Mouse (Mus musculus): ENCODE measurements around the gene Smyd3.
A peak's percentile ranks its signal among the peaks of the same experiment; 100 is the strongest.
"Not testable (repeated sequence)": the region's sequence is repeated elsewhere in the genome, so short reads cannot be mapped to it uniquely, and the experiment has no call there.

Smyd3 gene

DNA sequence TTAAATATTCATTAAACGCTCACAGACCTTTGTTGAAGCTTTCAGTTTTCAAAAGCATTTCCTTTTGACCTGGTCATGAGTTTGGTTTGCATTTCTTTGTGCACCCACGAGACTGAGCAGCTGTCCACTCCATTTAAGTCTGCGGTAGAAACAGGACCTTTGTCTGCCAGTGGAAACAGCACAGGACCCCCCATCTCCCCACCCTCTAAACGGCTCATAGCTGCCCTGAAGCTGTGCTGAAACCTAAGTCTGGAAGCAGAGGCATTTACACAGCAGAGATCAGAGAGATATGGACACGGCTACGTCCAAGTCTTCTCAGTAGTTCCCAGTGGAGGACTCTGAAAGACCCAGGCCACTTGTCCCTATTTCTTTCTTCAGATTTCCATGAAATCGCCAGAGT lies 305.5 kb downstream of the Smyd3 start:
- no peak for DNase-seq

GRCm38 (mm10) chr1:179211313-179211712 lies 306.5 kb downstream of the Smyd3 start:
- peak in 1 of 2 experiments; percentile 21 for DNase-seq

DNA sequence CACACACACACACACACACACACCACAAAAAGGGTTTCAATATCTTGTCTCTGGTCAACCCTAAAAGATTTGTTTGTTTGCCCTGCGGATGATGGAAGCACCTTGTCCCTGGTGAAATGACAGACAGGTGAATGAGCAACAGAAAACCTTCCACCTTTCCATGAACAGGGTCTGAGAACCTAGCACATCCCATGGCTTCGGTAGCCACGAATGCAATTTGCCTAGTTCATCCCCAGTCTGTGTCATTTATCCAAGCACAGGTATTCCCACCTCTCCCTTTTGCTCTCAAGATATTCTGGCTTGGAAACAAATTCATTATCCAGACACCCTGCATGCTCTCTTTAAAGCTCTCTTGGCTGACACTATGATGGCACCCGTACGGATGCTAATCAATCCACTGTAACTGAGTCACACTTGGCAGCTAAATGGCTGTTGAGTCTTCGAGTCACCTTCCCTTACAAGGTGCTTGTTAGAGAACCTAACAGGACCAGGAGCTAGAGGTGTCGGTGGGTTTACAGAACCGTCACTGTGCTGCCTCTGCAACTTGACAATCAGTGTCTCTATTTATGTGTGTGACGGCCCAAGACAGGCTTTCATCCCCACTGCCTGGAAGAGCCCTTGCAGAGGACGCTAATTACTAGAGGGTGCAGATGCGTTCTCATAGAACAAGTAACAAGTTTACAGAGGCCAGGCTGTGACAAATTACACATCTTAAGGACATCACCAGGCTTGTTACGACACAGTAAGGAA lies 309.8 kb downstream of the Smyd3 start:
- DNase-seq = no peak

DNA sequence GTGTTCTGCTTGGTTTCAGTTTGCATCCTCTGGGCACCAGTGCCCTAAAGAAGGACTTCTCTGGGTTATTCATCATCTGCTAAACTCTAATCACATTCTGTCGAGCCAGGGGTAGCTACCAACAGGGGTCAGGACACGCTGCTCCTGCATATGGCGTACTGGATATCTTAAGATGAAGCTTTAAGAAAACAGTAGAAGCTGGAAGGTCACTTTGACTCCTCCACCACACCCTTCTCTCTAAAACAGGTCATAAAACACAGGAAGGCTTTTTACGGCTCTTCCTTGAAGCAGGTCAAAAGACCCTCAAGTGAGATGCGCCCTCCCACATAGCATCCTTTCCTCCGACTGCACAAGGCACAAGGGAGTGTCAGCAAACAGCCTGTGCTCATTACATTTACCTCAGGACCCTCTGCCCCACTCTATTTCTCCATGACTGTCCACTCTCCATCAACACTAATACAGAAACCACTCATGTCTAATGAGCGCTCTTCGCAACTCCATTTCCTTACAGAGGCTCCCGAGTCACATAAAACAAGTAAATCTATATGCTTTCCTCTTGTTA lies 310.6 kb downstream of the Smyd3 start:
- no peak for DNase-seq

DNA sequence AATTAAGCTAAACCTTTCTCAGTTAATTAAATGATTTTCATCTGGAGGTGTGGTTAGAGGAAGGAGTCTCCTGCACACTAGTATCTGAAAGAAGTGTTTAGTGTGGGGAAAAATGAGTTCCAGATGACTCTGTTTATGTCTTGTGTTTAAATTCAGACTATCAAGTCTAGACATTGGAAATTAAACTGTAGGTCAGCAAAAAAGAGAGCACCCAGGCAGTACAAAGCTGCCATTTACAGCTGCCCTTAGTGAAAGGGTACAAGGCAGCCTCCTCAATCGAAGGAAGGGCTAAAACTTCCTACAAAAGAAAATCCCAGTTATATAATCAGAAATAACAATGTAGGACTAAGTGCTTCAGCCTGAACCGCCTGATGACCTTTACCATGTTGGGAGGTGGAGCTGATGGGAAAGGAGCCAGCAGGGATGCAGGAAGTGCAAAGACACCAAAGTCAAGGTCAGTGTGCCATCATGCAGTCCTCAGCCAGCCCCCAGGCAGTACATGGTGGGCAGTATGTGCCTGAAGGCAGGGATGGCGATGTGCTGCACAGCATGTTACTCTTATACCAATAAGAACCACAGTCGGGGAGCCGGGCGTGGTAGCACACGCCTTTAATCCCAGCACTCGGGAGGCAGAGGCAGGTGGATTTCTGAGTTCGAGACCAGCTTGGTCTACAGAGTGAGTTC lies 319.2 kb downstream of the Smyd3 start:
- DNase-seq = no peak

DNA sequence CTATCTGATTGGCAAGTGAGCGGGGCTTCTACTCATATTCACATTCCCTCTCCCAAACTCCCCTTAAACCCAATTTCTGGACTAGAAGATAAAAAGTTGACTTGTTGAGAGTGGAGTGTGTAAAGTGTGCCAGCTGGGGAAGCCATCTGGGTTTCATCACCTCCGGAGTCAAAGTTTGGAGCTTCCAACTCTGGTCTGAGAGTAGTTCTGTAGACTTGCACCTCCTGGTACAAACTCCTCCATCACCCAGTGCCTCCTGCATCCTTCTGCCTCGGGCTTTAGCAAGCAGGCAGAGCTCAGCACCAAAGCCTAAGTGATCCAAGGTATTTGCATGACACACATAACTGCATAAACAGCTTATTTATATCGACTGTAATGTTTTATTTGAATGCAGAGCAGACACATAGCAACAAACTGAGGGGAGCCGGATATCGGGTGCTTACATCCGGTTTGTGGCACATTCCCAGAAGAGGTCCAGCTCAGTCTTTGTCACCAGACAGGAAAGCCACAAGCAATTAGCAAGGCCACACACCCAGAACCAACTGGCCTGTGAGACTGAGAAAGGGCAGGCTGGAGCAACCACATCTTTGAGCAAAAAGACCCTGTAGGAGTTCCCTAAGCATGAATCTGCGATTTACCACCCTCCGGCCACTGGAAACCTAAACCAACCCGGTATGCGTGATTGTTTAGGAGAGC lies 319.9 kb downstream of the Smyd3 start:
- no peak for DNase-seq

DNA sequence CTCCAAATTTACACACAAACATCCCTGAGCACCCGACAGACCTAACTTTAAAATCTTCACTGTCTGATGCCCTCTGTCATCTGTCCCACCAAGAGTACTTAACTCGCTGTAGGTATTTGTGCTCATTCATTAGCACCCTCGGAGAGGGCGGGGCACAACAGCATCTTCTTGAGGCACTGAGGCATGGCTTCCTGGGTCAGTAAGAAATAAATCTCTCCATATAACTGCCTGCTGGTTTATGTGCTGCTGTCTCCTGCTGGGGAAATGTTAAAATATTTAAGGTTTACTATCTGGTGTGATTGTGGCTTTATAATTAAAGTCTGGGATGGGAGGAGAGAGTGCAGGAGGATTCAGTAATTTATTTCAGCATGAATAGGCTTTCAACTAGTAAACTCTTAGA lies 320.7 kb downstream of the Smyd3 start:
- DNase-seq = no peak

GRCm38 (mm10) chr1:179196422-179196821 lies 321.4 kb downstream of the Smyd3 start:
- DNase-seq = peak in 1 of 2 experiments; percentile 18

- no peak for DNase-seq
Observed at GRCm38 (mm10) chr1:179192781-179193180, 325.1 kb downstream of the Smyd3 start.

DNA sequence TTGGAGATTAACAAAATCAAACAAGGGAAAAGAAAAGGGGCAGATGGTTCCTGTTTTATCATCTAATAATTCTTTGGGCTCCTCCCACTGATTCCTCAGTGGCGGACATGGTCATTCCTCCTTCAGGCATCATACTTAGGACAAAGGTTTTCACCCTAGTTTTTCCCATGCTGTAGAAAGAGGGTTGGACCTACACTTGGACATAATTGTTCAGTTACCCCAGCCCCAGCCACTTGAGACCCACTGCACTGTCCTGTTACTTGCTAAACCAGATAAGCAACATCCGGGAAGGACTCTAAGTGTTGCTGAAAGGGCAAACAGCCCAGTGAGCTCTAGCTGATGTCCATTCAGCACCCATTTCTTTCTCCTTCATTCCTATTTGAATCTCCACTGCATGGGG lies 327.0 kb downstream of the Smyd3 start:
- no peak for DNase-seq

DNA sequence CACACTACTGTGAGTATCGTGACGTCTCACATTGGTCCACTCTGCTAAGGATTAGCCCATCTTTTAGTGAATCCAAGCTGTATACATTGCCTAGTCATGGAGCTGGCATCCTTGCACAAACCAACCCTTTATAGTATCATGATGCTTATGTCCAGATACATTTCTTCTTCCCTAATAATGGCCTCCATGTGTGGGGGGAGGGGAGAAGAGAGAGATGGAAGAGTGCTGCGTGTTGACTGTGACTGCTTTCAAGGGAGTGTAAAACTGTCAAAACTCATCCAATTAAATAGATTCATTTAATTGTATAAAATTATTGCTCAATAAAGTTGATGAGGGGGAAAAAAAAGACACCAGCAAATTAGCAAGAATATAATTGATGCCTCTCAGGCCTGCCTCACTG lies 330.7 kb downstream of the Smyd3 start:
- no peak for DNase-seq

- DNase-seq = no peak
Observed at GRCm38 (mm10) chr1:179184631-179185030, 333.2 kb downstream of the Smyd3 start.

- no peak for DNase-seq
Observed at GRCm38 (mm10) chr1:179183499-179183898, 334.3 kb downstream of the Smyd3 start.

DNA sequence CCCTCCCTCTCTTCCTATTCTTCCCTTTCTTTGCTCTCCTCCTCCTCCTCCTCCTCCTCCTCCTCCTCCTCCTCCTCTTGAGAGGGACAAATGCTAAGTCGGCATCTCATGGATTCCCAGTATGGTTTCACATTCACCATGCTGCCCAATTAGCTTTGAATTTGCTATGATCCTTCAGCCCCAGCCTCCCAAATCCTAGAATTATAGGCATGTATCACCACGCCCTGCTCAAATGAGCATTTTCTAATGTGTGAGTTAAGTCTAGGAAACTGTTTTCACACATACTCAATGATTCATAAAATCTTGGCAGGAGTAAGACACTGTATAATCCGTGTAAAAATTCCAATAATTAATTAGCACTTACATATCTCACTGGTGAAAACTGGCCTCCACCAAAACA lies 337.3 kb downstream of the Smyd3 start:
- no peak for DNase-seq

DNA sequence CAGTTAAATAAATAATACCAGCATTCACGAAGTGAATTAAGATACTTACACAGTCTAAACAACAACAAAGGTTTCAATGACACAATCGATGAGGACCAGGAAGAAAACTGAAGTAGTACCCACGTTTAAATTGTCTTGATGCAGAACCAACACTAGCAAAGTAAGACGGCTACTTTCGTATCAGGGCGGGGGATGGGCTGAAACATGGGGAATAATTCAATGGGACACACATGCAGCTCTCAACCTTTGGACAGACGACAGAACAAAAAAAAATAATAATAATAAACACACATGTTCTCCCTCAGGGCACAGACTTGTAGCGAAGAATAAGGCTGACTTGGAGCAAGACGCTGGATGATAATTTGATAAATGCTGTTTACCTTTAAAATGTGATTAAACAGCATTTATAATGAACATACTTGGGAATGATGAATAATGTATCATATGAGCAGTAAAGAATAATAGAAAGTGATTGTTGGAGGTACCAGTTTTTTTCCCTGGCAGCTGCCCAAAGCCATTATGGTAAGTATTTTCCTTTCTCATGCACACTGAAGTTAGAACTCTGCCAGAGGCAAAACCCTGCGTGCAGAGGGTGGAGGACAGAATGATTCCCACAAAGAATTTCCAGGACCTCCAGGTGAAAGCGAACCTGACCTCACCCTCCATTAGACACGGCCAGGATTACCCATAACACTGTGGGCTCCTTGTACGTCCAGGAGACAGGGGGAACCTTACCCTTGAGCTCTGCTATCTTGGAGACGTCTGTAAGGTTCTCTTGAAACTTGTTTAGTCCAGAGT lies 340.8 kb downstream of the Smyd3 start:
- DNase-seq = peak; percentile 48 to 54

GRCm38 (mm10) chr1:179174241-179174640 lies 343.6 kb downstream of the Smyd3 start:
- DNase-seq = no peak

DNA sequence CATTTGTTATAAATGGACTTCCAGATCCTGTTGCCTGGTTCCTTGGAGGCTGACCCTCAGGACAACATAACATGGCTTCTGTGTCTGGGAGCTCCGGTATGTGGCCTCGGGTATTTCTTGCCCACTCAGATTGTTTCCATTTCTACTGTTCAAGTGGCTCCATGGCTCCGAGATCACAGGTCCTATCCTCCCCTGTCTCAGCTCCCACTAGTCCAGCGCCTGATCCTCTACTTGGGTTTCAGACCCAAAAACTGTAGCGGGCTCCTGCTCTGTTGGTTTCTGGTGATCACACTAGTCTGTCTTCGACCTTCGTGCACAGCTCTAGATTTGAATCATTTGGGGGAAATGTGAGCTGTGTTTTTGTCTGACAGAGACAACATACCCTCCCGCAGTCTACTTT lies 347.3 kb downstream of the Smyd3 start:
- no peak for DNase-seq

- no peak for DNase-seq
Observed at GRCm38 (mm10) chr1:179169749-179170148, 348.1 kb downstream of the Smyd3 start.

DNA sequence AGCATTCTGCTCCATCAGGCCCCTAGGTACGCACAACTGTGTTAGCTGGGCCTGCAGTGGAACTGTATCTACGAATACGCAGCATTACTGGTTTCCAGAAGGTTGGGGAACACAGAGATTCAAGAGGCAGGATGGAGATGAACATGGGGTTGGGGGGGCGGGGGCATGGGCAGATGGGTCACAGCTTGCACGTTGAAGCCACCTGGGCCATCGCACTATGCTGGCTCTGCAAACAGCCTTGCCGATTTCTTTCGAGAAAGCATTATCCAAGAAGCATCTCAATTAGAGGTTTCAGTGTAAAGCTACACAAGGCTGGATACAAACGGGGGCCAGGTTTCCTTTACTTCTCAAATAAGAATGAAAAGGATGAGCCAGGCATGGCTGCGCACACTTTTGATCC lies 348.7 kb downstream of the Smyd3 start:
- DNase-seq = no peak

DNA sequence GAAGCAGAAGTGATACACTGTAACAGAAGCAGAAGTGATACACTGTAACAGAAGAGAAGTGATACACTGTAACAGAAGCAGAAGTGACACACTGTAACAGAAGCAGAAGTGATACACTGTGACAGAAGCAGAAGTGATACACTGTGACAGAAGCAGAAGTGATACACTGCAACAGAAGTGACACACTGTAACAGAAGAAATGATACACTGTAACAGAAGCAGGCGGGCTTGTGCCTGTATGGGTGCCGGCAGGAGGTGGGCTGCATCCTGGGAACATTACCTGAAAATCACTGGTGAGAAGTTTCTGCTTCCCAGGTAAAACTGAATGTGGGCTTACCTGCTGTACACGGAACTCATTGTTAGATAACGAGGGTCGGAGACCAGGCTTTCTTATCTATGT lies 353.6 kb downstream of the Smyd3 start:
- not testable (repeated sequence) for DNase-seq

DNA sequence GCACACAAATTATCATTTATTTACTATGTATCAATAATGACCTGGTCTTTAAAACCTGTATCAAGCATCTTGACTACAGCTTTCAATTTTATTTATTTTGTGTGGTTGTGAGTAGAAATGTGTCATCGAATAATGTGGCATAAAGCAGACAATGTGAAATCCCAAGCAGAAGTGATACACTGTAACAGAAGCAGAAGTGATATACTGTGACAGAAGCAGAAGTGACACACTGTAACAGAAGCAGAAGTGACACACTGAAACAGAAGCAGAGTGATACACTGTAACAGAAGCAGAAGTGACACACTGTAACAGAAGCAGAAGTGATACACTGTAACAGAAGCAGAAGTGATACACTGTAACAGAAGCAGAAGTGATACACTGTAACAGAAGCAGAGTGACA lies 355.1 kb downstream of the Smyd3 start:
- not testable (repeated sequence) for DNase-seq

- no peak for DNase-seq
Observed at GRCm38 (mm10) chr1:179161947-179162346, 355.9 kb downstream of the Smyd3 start.

GRCm38 (mm10) chr1:179160697-179161096 lies 357.1 kb downstream of the Smyd3 start:
- no peak for DNase-seq

All from kidney, postnatal 25 days (tissue).